Mouse (Mus musculus) lung, postnatal 25 days (tissue): ENCODE results near the gene Cmah.

Experiments
- DNase-seq: peaks from one replicate; pipeline ENCODE4 v3.0.0; 2022; ENCODE audit warnings: low spot score

The Cmah gene

GRCm38 (mm10) chr13:24416409-24416808, 89.2 kb downstream of the Cmah start:
- DNase-seq, result peak; percentile 70

- no peak for DNase-seq
Observed at GRCm38 (mm10) chr13:24418024-24418423, 90.8 kb downstream of the Cmah start.

- DNase-seq, result no peak
Observed at GRCm38 (mm10) chr13:24418814-24419213, 91.6 kb downstream of the Cmah start.

- no peak for DNase-seq
Observed at GRCm38 (mm10) chr13:24419560-24420250, 92.5 kb downstream of the Cmah start.

- no peak for DNase-seq
Observed at GRCm38 (mm10) chr13:24421987-24422386, 94.8 kb downstream of the Cmah start.

- no peak for DNase-seq
Observed at GRCm38 (mm10) chr13:24430215-24430614, 103.0 kb downstream of the Cmah start.

- DNase-seq, result no peak
Observed at GRCm38 (mm10) chr13:24431593-24431992, 104.4 kb downstream of the Cmah start.

GRCm38 (mm10) chr13:24442272-24442671, 115.1 kb downstream of the Cmah start:
- no peak for DNase-seq

- no peak for DNase-seq
Observed at GRCm38 (mm10) chr13:24443763-24444347, 116.7 kb downstream of the Cmah start.

GRCm38 (mm10) chr13:24444709-24445108, 117.5 kb downstream of the Cmah start:
- peak; percentile 57 for DNase-seq

- no peak for DNase-seq
Observed at GRCm38 (mm10) chr13:24445166-24445565, 118.0 kb downstream of the Cmah start.

GRCm38 (mm10) chr13:24446081-24446480, 118.9 kb downstream of the Cmah start:
- no peak for DNase-seq

- no peak for DNase-seq
Observed at GRCm38 (mm10) chr13:24447043-24447442, 119.8 kb downstream of the Cmah start.

- no peak for DNase-seq
Observed at GRCm38 (mm10) chr13:24448578-24448977, 121.4 kb downstream of the Cmah start.

- DNase-seq, result no peak
Observed at GRCm38 (mm10) chr13:24451455-24451854, 124.3 kb downstream of the Cmah start.

GRCm38 (mm10) chr13:24453737-24454136, 126.5 kb downstream of the Cmah start:
- DNase-seq, result no peak

- DNase-seq, result no peak
Observed at GRCm38 (mm10) chr13:24456385-24456784, 129.2 kb downstream of the Cmah start.

GRCm38 (mm10) chr13:24460517-24460916, 133.3 kb downstream of the Cmah start:
- DNase-seq, result no peak

GRCm38 (mm10) chr13:24463767-24464166, 136.6 kb downstream of the Cmah start:
- no peak for DNase-seq

GRCm38 (mm10) chr13:24466027-24466426, 138.8 kb downstream of the Cmah start:
- no peak for DNase-seq

- no peak for DNase-seq
Observed at GRCm38 (mm10) chr13:24467806-24468205, 140.6 kb downstream of the Cmah start.

GRCm38 (mm10) chr13:24477564-24477963, 150.4 kb downstream of the Cmah start:
- DNase-seq, result no peak

GRCm38 (mm10) chr13:24479516-24479915, 152.3 kb downstream of the Cmah start:
- no peak for DNase-seq

GRCm38 (mm10) chr13:24480824-24481223, 153.6 kb downstream of the Cmah start:
- DNase-seq, result no peak
